9 mouse cellular contexts compared by ENCODE assay signal in genomic region chr6:72653419-72653818, GRCm38 (mm10). TPM values are rescaled to one million over a fixed set of nuclear protein-coding genes. Genes with fewer than 3 reads are reported as not detected.
DNase-seq lines count a peak whose midpoint lies in the region; ATAC-seq and TF ChIP-seq lines count a peak whose summit lies in the region.
"Had no signal": no experiment of that assay in that cellular context is flagged by ENCODE, and none has a peak within 500 bp of the region (broad histone marks: within the 10 kb centered on the region; RNA-seq: fewer than 3 reads in every experiment).

No protein-coding gene starts in this region.

- 79% methylated on average over 7 of the region's 7 CpGs for WGBS in heart, embryonic 10.5 days
- 42% methylated on average over 7 of the region's 7 CpGs for WGBS in lung, embryonic 15.5 days
- WGBS in thymus, adult 2 months = 92% methylated on average over 7 of the region's 7 CpGs

- no peak overlapping the region for H3K27ac ChIP-seq in heart, embryonic 10.5 days
- H3K27ac ChIP-seq in lung, embryonic 15.5 days = peak overlapping the region; percentile 86
- no peak overlapping the region for H3K27ac ChIP-seq in thymus, adult 2 months (ENCODE audit: control insufficient read depth, insufficient read depth, low read length)
- H3K27ac ChIP-seq: neural tube, embryonic 12.5 days had no signal

- DNase-seq in heart, adult 11 months = peak; percentile 98
- no peak for DNase-seq in heart, embryonic 10.5 days (ENCODE audit: low spot score)
- DNase-seq in adrenal gland, adult 18-20 months (ENCODE audit: low spot score in 2 of 2) = peak; percentile 42 to 43
- DNase-seq in gastrocnemius, postnatal 36 days = peak; percentile 22 to 62
- no peak for DNase-seq in frontal cortex, postnatal 25 days (ENCODE audit: low spot score in 2 of 2)
- no peak for DNase-seq in thymus, adult 2 months

- TF ChIP-seq POLR2A in thymus, adult 2 months (IDR thresholded peaks at IDR 0.05; ENCODE audit: control insufficient read depth, extremely low read depth, insufficient read depth, low read length, poor library complexity) = no peak

- intact Hi-C loops in gastrocnemius, postnatal 36 days (cut with DNase I) = no loop called here

- no peaks in the 10 kb centered on the region for H3K27me3 ChIP-seq in heart, embryonic 10.5 days (ENCODE audit: insufficient read depth, poor library complexity, severe bottlenecking)
- no peaks in the 10 kb centered on the region for H3K27me3 ChIP-seq in lung, embryonic 15.5 days
- H3K27me3 ChIP-seq in thymus, adult 2 months (ENCODE audit: control insufficient read depth, insufficient read depth, low read length) = no peaks in the 10 kb centered on the region
- H3K27me3 ChIP-seq: neural tube, embryonic 12.5 days had no signal

- peaks cover 23% of the 10 kb centered on the region for H3K4me1 ChIP-seq in heart, embryonic 10.5 days
- H3K4me1 ChIP-seq in lung, embryonic 15.5 days = peaks cover 56% of the 10 kb centered on the region
- peaks cover 7% of the 10 kb centered on the region for H3K4me1 ChIP-seq in thymus, adult 2 months (replicated peaks; ENCODE audit: control insufficient read depth, insufficient read depth, low read length)

- no peak overlapping the region for H3K4me2 ChIP-seq in lung, embryonic 15.5 days
- H3K4me2 ChIP-seq: neural tube, embryonic 12.5 days had no signal

- no peak overlapping the region for H3K4me3 ChIP-seq in heart, embryonic 10.5 days
- H3K4me3 ChIP-seq in lung, embryonic 15.5 days = no peak overlapping the region
- no peak overlapping the region for H3K4me3 ChIP-seq in thymus, adult 2 months (ENCODE audit: control insufficient read depth, insufficient read depth, low read length)
- H3K4me3 ChIP-seq: neural tube, embryonic 12.5 days had no signal

- ATAC-seq in lung, embryonic 15.5 days (ENCODE audit: borderline replicate concordance, extremely low read depth, low FRiP score, low TSS enrichment) = 0 out of 2 replicates have a peak, but pooled peaks have one; percentile 15
- no peak for ATAC-seq in monocyte, adult 5-6 weeks (replicated peaks; ENCODE audit: insufficient number of reproducible peaks, low FRiP score, low TSS enrichment, poor library complexity, severe bottlenecking)

- no peaks in the 10 kb centered on the region for H3K36me3 ChIP-seq in heart, embryonic 10.5 days
- H3K36me3 ChIP-seq in lung, embryonic 15.5 days = no peaks in the 10 kb centered on the region
- no peaks in the 10 kb centered on the region for H3K36me3 ChIP-seq in thymus, adult 2 months (ENCODE audit: control insufficient read depth, insufficient read depth, low read length)
- H3K36me3 ChIP-seq: neural tube, embryonic 12.5 days had no signal

- no peak overlapping the region for H3K9ac ChIP-seq in lung, embryonic 15.5 days
- H3K9ac ChIP-seq: neural tube, embryonic 12.5 days had no signal

- no peak for TF ChIP-seq CTCF in thymus, adult 2 months (IDR thresholded peaks at IDR 0.05; ENCODE audit: borderline replicate concordance, control insufficient read depth, extremely low read depth, insufficient read depth, low read length, poor library complexity)

- H3K9me3 ChIP-seq in heart, embryonic 10.5 days = no peaks in the 10 kb centered on the region
- H3K9me3 ChIP-seq in lung, embryonic 15.5 days = no peaks in the 10 kb centered on the region
- H3K9me3 ChIP-seq: neural tube, embryonic 12.5 days had no signal

RNA-seq across cellular contexts. Expression of gene Tgoln1, which starts 36.6 kb away (rescaled TPM):
- polyA plus RNA-seq in heart, embryonic 10.5 days (2016; fragmentation: Nextera tagmentation; extraction: Ambion mirVana) = 27.9 and 29.1 TPM in 2 replicates
- 100 to 1,000 TPM; 241 to 257 TPM for total RNA-seq in adrenal gland, adult 18-20 months (2021)
- 10 to 100 TPM; 21.8 to 22.1 TPM for total RNA-seq in gastrocnemius, postnatal 36 days (2021)
- polyA plus RNA-seq in lung, embryonic 15.5 days (2015; fragmentation: Nextera tagmentation; extraction: Ambion mirVana) = 40.2 and 43.4 TPM in 2 replicates
- 123 to 195 TPM (median 136 TPM) in 3 replicates for total RNA-seq in monocyte, adult 5-6 weeks (2017)
- polyA plus RNA-seq in thymus, adult 2 months (2012; rRNA removed) = 33.2 and 37.9 TPM in 2 replicates

RNA-seq across cellular contexts. Expression of gene Retsat, which starts 55.1 kb away (rescaled TPM):
- 13.5 and 17.0 TPM in 2 replicates for polyA plus RNA-seq in heart, embryonic 10.5 days (2016; fragmentation: Nextera tagmentation; extraction: Ambion mirVana)
- total RNA-seq in adrenal gland, adult 18-20 months (2021) = 100 to 1,000 TPM; 332 to 343 TPM
- total RNA-seq in gastrocnemius, postnatal 36 days (2021) = 10 to 100 TPM; 70.2 to 71.6 TPM
- polyA plus RNA-seq in lung, embryonic 15.5 days (2015; fragmentation: Nextera tagmentation; extraction: Ambion mirVana) = 18.5 and 18.8 TPM in 2 replicates
- total RNA-seq in monocyte, adult 5-6 weeks (2017) = 2.9 to 10.9 TPM (median 6.6 TPM) in 3 replicates
- polyA plus RNA-seq in thymus, adult 2 months (2012; rRNA removed) = 16.5 and 17.1 TPM in 2 replicates

RNA-seq across cellular contexts. Expression of gene Elmod3, which starts 55.2 kb away (rescaled TPM):
- 12.9 and 13.3 TPM in 2 replicates for polyA plus RNA-seq in heart, embryonic 10.5 days (2016; fragmentation: Nextera tagmentation; extraction: Ambion mirVana)
- 10 to 100 TPM; 10.9 to 13.5 TPM for total RNA-seq in adrenal gland, adult 18-20 months (2021)
- total RNA-seq in gastrocnemius, postnatal 36 days (2021) = 1 to 10 TPM; 6.1 to 9.5 TPM
- polyA plus RNA-seq in lung, embryonic 15.5 days (2015; fragmentation: Nextera tagmentation; extraction: Ambion mirVana) = 16.2 and 17.7 TPM in 2 replicates
- total RNA-seq in monocyte, adult 5-6 weeks (2017) = 7.6 to 8.8 TPM (median 8.0 TPM) in 3 replicates
- polyA plus RNA-seq in thymus, adult 2 months (2012; rRNA removed) = 22.9 and 23.4 TPM in 2 replicates

Comparison
In these comparisons a context has a peak if more than half of its experiments do, and no peak if none do; other contexts are left out.
1. DNase-seq: peak in heart, adult 11 months (single experiment), adrenal gland, adult 18-20 months (2 of 2) and gastrocnemius, postnatal 36 days (2 of 2); none in heart, embryonic 10.5 days (single experiment), frontal cortex, postnatal 25 days (0 of 2) and thymus, adult 2 months (single experiment).